Mouse (Mus musculus) brain, embryonic 18.5 days (tissue): ENCODE data around the gene Gm11096.

Experiments
- DNase-seq: peaks from one replicate; pipeline ENCODE4 v3.0.0-alpha.2; 2012; ENCODE audit warnings: low read depth, low spot score

Gene Gm11096

DNA sequence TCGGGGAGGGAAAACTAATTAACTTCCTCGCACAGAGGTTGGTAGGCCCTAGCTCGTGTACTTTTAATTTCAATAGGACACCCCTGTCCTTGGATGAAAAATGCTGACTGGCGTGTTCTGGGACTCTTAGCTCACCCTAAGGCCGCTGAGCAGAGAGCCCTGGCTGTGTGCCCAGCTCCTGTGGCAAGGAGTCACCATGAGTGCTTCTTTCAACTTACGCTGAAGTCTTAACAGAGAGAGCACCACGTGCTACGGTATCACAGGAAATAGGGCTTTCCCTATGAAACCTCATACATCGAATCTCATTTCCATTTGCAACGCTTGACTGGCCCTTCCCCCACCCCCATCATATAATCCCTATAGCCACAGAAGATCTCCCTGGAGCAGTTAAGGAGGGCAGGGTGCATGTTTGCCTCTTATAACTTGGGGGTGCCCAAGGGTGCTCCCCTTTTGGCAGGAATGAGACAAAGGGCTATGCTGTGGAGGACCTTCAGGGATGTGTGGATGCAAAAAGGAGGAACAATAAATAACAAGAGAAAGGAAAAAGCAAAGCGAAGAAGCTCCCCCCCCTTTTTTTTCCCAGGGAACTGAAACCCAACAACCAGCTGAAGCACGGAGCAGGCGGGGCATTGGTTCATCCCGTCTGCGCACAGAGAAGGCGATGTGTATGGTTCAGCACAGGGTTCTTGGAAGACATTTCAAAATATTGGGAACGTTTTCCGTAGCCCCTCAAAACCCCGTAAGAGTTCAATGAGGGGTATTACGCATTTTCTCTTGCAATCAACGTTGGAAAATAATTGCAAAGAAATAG lies 39.0 kb downstream of the Gm11096 start:
- no peak for DNase-seq

DNA sequence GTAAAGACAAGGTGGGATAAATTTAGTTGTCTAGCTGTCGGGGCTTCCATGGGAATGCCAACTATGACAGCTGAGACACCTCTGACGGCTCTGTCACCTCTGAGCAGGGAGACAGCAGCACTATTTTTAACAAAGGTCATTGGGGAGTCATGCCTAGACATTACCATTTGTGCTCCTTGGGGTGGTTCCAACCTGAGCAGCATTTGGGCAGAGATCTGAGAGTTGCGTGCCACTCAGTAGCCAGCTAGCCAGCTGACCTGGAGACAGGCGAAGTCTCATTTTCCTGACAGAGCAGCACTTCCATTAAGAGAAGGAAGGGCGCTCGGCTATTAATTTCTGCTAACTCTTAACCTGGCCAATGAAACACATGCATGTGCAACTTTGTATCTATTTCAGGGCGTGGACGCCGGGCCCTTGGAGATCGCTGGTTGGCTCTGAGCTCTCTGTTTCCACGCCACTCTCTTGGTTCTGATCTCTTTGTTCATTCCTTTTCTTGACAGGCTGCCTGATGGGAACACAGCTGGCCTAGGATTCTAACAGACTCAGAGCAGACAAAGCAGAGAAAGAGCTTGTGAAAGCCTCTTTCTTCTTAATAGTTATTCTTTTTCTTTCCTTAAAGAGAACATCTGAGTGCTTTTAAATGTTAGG lies 40.4 kb downstream of the Gm11096 start:
- no peak for DNase-seq

DNA sequence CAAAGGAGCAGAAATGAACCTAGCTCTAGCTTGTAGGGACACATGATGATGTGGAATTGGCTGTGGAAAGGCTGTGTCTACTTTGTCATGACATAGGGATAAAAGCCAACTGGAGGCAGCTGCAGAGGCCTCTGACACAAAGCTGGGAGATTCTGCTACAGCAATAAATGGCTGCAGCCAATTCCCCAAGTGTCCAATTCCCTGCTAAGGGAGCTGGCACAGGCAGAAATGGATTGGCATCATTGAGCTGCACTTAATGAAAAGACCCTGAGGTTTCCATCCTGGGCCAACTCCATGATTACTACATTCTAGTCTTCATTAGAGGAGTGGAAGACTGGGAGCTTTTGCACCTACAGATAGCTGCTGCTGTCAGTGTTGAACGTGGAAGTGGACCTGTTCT lies 44.8 kb downstream of the Gm11096 start:
- DNase-seq, result no peak
